Mouse (Mus musculus): ENCODE data around the gene Psmg3.

- TF ChIP-seq CTCF (IDR thresholded peaks at IDR 0.05; ENCODE audit: borderline replicate concordance, insufficient read depth, low read depth, low read length) = no peak
- no peak for TF ChIP-seq POLR2A (IDR thresholded peaks at IDR 0.05; ENCODE audit: borderline replicate concordance, insufficient read depth, low read length)
Observed at GRCm38 (mm10) chr5:139801231-139801630, 25.5 kb downstream of the Psmg3 start.

Measured in cerebellum, adult 2 months (tissue).